Mouse (Mus musculus): Measurements from ENCODE around the gene Wwc2. TPM values are rescaled to one million over a fixed set of nuclear protein-coding genes. Genes with fewer than 3 reads are reported as not detected.

The Wwc2 gene
- polyA plus RNA-seq, 1 experiment from 2014 or later = 7.2 TPM

Other genes with a start within 250 kb of the Wwc2 start
- not detected in 2 replicates for gene Cldn24, start 168.8 kb downstream of the Wwc2 start, polyA plus RNA-seq (2015; fragmentation: Nextera tagmentation; extraction: Ambion mirVana)
- not detected in 2 replicates for gene Cldn22, start 166.4 kb downstream of the Wwc2 start, polyA plus RNA-seq (2015; fragmentation: Nextera tagmentation; extraction: Ambion mirVana)
- gene Dctd, start 108.2 kb upstream of the Wwc2 start, polyA plus RNA-seq (2015; fragmentation: Nextera tagmentation; extraction: Ambion mirVana) = 10.9 and 14.7 TPM in 2 replicates

Measured in hindbrain, embryonic 15.5 days (tissue).